Mouse (Mus musculus) megakaryocyte, embryonic 14.5 days (primary cell): Measurements from ENCODE around the gene Cnrip1.

Source experiments
- FLI1 ChIP-seq: IDR thresholded peaks from 2 replicates; pipeline ENCODE4 v1.6.1; 2012; ENCODE audit warnings: low read length, inconsistent platforms, mixed read lengths
- GATA1 ChIP-seq: IDR thresholded peaks from 3 replicates; pipeline ENCODE4 v1.6.1; 2012; ENCODE audit warnings: mixed read lengths, low read length, inconsistent platforms, borderline replicate concordance

DNA sequence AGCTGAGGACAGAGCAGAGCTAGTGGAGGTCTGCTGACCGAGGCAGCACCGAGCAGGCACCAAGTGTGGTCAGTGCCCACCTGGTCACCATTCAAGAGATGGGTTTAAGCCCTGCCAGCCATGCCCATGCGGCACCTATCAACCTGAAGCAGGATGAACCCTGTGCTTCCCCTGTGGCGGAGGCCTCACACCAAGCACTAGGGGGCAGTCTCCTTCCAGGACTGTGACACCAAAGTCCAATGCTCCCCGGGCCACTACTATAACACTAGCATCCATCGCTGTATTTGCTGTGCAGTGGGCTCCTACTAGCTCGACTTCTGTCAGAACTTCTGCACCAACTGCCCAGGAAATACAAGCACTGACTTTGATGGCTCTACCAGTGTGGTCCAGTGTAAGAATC, 32.1 kb upstream of the Cnrip1 start:
- TF ChIP-seq GATA1, result no peak
- no peak for TF ChIP-seq FLI1
